Mouse (Mus musculus) forebrain, embryonic 16.5 days (tissue): ENCODE results near the gene Gpr83. TPM values are rescaled to one million over a fixed set of nuclear protein-coding genes. Genes with fewer than 3 reads are reported as not detected.

Source experiments
- ATAC-seq: fragments of 200-750 bp; cut with Nextera tagmentation; 2 replicates; pipeline ENCODE4 v1.8.0; 2017; ENCODE audit warnings: mild to moderate bottlenecking, moderate library complexity
- H3K27ac ChIP-seq: fragments of 300-500 bp; sonication (generic); 2 replicates; pipeline ENCODE4 v1.5.1; 2014; ENCODE audit warnings: low read length, control low read depth
- H3K27me3 ChIP-seq: fragments of 300-500 bp; sonication (generic); replicated peaks from 2 replicates; pipeline ENCODE4 v1.6.1; 2014; ENCODE audit warnings: low read length; ENCODE audit not compliant: control insufficient read depth, insufficient read depth
- H3K36me3 ChIP-seq: fragments of 300-500 bp; sonication (generic); 2 replicates; pipeline ENCODE4 v1.6.1; 2014; ENCODE audit not compliant: control insufficient read depth, insufficient read depth
- H3K4me1 ChIP-seq: fragments of 300-500 bp; sonication (generic); replicated peaks from 2 replicates; pipeline ENCODE4 v1.6.1; 2014; ENCODE audit warnings: low read length; ENCODE audit not compliant: control insufficient read depth, insufficient read depth
- H3K4me2 ChIP-seq: fragments of 300-500 bp; sonication (generic); 2 replicates; pipeline ENCODE4 v1.6.1; 2014; ENCODE audit warnings: mild to moderate bottlenecking, low read length, control low read depth
- H3K4me3 ChIP-seq: fragments of 300-500 bp; sonication (generic); replicated peaks from 2 replicates; pipeline ENCODE4 v1.5.1; 2014; ENCODE audit warnings: mild to moderate bottlenecking, low read length, control low read depth
- H3K9ac ChIP-seq: fragments of 300-500 bp; sonication (generic); replicated peaks from 2 replicates; pipeline ENCODE4 v1.6.1; 2014; ENCODE audit warnings: low read depth, low read length, control low read depth
- H3K9me3 ChIP-seq: fragments of 300-500 bp; sonication (generic); 2 replicates; pipeline ENCODE4 v1.6.1; 2016; ENCODE audit warnings: low read length; ENCODE audit not compliant: control insufficient read depth
- WGBS: fragments of 180-500 bp; shearing (Covaris S2); extraction: QIAGEN DNeasy Blood & Tissue Kit; methylation state at CpG from one replicate; pipeline ENCODE4 v1.1.7; 2014; 5-methylcytosine and 5-hydroxymethylcytosine counted together
- polyA plus RNA-seq: library from polyadenylated mRNA; unstranded; fragments of >200 nt; fragmentation: Nextera tagmentation; extraction: Ambion mirVana; gene quantifications from 2 replicates; pipeline ENCODE4 v1.2.1, GENCODE M21; 2015

Gene Gpr83
- polyA plus RNA-seq, 1 experiment from 2014 or later, result 2.0 TPM

DNA sequence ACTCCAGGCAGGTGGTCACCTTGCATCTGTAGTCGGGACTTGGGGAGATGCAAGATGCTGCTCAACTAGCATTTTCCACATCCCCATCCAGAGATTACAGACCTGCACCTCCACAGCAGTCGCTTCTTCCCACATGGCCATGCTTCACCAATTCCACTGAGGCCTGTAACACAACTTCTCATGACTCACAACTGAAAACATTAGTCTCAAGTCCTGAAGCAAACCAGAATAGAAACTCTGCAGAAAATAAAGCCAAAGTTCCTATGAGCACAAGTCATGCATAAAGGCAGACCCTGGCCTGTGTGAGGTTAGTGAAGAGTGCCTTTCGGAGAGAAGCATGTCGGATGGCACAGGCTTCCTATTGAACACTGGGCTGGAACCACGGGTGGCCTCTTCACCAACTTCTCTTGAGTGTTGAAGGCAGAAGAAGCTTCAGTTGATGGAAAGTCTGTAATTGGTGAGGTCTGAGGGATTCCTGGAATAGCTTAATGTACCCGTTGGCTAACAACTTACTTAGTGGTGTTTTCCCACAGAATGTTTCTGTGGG, 16.6 kb upstream of the Gpr83 start:
- no peak overlapping the region for H3K4me3 ChIP-seq
- H3K4me2 ChIP-seq, result no peak overlapping the region
- WGBS, result 93% methylated on average over 6 of the region's 6 CpGs
- no peaks in the 10 kb centered on the region for H3K36me3 ChIP-seq
- no peaks in the 10 kb centered on the region for H3K9me3 ChIP-seq
- ATAC-seq, result no peak
- H3K4me1 ChIP-seq, result peaks cover 3% of the 10 kb centered on the region
- H3K27ac ChIP-seq, result no peak overlapping the region
- no peak overlapping the region for H3K9ac ChIP-seq
- H3K27me3 ChIP-seq, result no peaks in the 10 kb centered on the region

DNA sequence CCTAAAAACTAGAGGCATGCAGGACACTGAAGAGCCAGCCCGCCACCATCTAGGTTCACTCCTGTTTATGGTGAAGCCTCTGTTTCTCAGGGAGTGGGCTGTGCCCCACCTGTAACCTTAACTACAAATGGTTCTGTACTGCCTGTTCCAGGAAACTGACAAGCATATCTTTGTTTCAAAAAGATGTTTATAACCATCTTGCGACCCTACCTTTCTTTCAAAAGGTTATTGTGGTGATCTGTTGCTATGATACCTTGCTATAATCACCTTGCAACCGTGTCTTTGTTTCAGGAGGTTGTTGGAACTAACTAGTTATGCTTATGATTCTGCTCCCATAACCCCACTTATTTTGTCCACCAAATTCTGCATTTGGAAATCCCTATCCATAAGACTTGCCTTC, 16.1 kb upstream of the Gpr83 start:
- H3K4me2 ChIP-seq, result no peak overlapping the region
- H3K4me3 ChIP-seq, result no peak overlapping the region
- H3K27ac ChIP-seq, result no peak overlapping the region
- H3K36me3 ChIP-seq, result no peaks in the 10 kb centered on the region
- ATAC-seq, result no peak
- no peaks in the 10 kb centered on the region for H3K27me3 ChIP-seq
- H3K9ac ChIP-seq, result no peak overlapping the region
- peaks cover 3% of the 10 kb centered on the region for H3K4me1 ChIP-seq
- 91% methylated on average over 3 of the region's 3 CpGs for WGBS
- no peaks in the 10 kb centered on the region for H3K9me3 ChIP-seq

DNA sequence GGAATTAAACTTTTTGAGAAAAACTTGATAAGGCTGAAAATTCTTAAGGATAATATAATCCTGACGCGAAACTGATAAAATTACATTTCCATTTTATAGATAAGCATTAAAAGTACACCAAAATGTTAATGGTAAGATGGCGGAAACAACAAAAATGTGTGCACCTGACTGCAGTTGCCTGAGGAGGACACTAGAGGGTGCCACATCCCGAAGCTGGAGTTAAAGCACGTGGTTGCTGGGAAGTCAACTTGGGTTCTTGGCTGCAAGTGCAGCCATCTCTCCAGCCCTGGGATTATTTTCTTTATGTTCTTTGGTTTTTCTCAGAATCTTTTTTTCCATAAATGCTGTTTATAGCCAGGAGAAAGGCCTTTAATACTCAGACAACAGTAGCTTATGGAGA, 13.6 kb upstream of the Gpr83 start:
- 54% methylated on average over 5 of the region's 5 CpGs for WGBS
- H3K36me3 ChIP-seq, result no peaks in the 10 kb centered on the region
- ATAC-seq, result no peak

DNA sequence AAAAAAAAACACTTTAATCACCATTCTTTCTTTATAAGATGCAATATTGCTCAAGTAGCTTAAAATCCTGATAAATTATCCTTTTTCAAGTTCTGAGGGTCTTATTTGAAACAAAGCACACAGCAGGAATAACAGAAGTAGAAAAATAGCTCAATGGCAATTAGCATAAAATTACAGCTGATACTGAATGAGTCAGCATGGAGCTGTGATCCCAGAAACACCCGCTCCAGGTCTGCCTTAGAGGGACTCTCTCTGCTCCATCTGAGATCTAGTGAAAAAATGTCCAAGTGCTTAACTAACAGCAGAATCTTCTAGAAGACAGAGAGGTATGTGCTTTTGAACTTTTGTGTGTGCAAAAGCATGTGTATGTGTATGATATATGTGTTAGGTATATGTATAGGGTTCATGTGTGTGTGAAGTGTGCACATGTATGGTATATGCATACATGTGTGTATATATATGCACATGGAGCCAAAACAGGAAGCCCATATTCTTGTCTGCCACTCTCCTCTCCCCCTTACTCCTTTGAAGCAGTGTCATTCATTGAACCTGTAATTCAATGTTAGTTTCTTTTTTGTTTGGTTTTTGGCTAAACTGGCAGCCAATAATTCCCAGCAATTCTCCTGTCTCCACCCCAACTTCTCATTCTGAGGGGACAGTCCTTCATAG, 11.6 kb upstream of the Gpr83 start:
- H3K4me2 ChIP-seq, result no peak overlapping the region
- no peaks in the 10 kb centered on the region for H3K4me1 ChIP-seq
- H3K9me3 ChIP-seq, result 0 out of 2 replicates have a peak, but pooled peaks cover 3% of the 10 kb centered on the region
- no peaks in the 10 kb centered on the region for H3K36me3 ChIP-seq
- peak; percentile 52; the same call in 1 of the 2 replicates for ATAC-seq
- no peak overlapping the region for H3K4me3 ChIP-seq
- H3K27ac ChIP-seq, result no peak overlapping the region
- H3K9ac ChIP-seq, result no peak overlapping the region
- no peaks in the 10 kb centered on the region for H3K27me3 ChIP-seq
- WGBS, result 40% methylated on average over 1 of the region's 1 CpGs

More for the DNA sequence above, 13.6 kb upstream of the Gpr83 start:
- Histone ChIP-seq H3K9me3 (no peaks in the 10 kb centered on the region), H3K4me1 (no peaks in the 10 kb centered on the region), H3K27me3 (no peaks in the 10 kb centered on the region), H3K4me3 (no peak overlapping the region), H3K27ac (no peak overlapping the region), H3K9ac (no peak overlapping the region), H3K4me2 (no peak overlapping the region)

DNA sequence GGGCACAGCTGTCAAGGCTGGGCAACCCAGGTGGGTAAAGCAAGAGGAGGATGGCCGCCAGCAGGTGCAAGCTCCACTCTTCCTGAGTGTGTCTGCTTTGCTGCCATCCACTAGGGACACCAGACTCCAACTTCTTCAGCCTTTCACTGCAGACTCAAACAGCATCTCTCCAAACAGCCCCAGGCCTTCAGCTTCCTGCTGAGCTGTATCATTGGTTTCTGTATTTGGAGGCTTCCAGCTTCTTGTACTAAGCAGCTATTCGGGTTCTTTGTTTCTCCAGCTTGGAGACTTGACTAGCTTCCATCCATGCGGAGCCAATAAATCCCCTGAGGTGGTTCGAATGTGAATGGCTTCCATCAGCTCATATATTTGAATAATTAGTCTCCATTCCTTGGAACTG, 5.4 kb upstream of the Gpr83 start:
- Histone ChIP-seq H3K4me2 (no peak overlapping the region), H3K27ac (no peak overlapping the region), H3K4me3 (no peak overlapping the region), H3K36me3 (no peaks in the 10 kb centered on the region), H3K4me1 (0 out of 2 replicates have a peak, but pooled peaks cover 2% of the 10 kb centered on the region), H3K9me3 (0 out of 2 replicates have a peak, but pooled peaks cover 3% of the 10 kb centered on the region), H3K27me3 (peaks cover 10% of the 10 kb centered on the region), H3K9ac (no peak overlapping the region)
- 57% methylated on average over 4 of the region's 4 CpGs for WGBS
- ATAC-seq, result no peak

DNA sequence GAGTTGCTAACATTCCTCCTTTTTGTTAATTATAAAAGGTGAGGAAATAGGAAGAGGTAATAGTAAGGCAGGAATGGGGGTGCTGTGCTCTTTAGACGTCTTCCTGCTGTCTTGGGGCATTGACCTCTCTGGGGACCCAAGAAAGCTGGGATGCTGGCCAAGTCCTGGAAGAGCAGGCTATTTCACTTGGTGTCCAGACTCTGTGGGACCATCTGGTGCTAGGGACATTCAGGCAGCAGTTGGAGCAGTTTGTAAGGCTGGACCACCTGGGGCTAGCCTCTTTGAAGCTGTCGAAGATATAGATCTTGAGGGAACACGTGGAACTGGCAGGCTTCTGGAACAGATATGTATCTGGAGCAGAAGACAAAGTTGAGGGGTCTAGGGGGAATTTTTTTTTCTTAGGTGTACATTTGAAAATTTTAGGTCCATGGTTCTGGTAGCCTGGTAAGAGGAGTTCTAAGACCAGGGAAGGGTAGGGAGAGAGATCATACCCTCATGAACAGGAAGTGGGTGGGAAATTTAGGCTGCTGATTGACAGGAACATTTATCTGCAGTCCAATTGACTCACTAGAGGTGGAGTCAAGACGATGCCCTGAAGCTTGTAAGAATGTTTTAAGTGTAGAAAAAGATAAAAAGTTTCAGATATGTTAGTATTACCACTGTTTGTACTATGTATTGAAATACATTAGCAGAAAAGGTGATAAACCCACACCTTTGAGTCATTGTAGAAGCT, 2.9 kb upstream of the Gpr83 start:
- ATAC-seq, result no peak
- 59% methylated on average over 4 of the region's 4 CpGs for WGBS
- H3K4me3 ChIP-seq, result no peak overlapping the region
- no peaks in the 10 kb centered on the region for H3K9me3 ChIP-seq
- no peaks in the 10 kb centered on the region for H3K36me3 ChIP-seq
- peaks cover 9% of the 10 kb centered on the region for H3K4me1 ChIP-seq
- no peak overlapping the region for H3K27ac ChIP-seq
- H3K9ac ChIP-seq, result no peak overlapping the region
- H3K27me3 ChIP-seq, result peaks cover 23% of the 10 kb centered on the region
- no peak overlapping the region for H3K4me2 ChIP-seq

DNA sequence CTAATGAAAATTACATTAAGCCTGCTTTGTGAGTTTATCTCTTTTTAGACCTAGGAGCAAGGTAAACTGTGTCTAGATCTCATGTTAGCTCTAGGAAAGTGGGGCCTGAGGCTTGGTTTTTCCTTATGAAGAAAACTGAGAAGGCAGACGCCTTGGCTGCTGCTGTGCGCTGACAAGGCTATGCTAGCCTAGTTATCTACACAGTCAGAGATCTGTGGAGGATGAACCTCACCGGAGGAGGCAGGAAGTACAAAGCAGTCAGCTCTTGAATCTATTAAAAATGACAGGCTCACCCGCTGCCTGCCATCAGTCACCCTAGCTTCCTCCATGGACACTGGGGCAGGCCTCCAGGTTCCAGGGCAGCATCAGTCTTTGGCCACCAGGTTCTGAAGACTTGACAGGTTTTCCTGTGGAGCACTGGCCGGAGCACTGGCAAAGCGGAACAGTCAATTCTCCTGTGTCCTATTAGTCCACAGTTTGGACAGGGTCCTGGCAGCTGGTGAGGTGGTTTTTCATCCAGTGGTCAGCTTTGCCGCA, 1.8 kb upstream of the Gpr83 start:
- no peak for ATAC-seq
- Histone ChIP-seq H3K36me3 (no peaks in the 10 kb centered on the region), H3K9me3 (no peaks in the 10 kb centered on the region), H3K27ac (no peak overlapping the region), H3K4me2 (no peak overlapping the region), H3K27me3 (peaks cover 23% of the 10 kb centered on the region), H3K4me1 (peaks cover 9% of the 10 kb centered on the region), H3K4me3 (no peak overlapping the region), H3K9ac (no peak overlapping the region)
- 82% methylated on average over 7 of the region's 7 CpGs for WGBS

DNA sequence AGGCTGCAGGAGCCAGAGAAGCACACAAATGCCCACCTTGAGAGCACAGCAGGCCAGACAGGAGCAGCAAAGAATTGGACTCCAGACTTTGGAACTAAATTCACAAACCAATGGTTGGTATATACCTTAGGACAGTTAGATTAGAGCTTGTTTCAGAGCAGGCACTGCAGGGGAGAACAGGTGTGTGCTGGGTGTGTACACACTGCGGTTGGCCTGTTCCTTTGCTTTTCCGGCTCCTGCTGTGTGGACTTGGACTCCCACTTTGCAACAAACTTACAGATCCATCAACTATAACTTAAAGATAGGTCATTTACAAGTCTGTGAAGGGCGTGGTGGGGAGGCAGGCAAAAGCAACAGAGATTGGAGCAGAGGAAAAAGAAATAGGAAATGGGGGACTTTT, 1.2 kb upstream of the Gpr83 start:
- Histone ChIP-seq H3K9ac (no peak overlapping the region), H3K4me3 (no peak overlapping the region), H3K4me1 (peaks cover 9% of the 10 kb centered on the region), H3K4me2 (no peak overlapping the region), H3K27me3 (peaks cover 23% of the 10 kb centered on the region), H3K9me3 (no peaks in the 10 kb centered on the region), H3K27ac (no peak overlapping the region), H3K36me3 (no peaks in the 10 kb centered on the region)
- WGBS, result 83% methylated on average over 3 of the region's 3 CpGs
- no peak for ATAC-seq

DNA sequence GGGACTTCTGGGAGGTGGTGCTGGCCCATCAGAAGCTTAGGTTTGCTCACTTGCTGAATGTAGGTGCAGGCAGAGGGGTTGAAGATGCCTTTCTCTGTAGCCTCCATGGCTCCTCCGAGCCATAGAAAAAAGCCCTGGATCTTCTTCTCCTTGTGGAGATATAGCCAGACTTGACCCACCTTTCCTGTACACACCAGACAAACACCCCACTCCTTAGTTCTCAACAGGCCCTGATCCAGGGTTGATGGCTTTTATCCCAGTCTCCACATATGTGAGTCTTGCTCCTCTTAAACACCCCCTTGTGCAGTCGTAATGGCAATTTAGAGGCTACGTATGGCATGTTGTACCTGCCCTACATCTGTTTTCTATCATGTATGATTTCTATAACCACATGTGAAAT, 3.1 kb downstream of the Gpr83 start:
- WGBS, result 97% methylated on average over 3 of the region's 3 CpGs
- H3K4me2 ChIP-seq, result no peak overlapping the region
- H3K4me3 ChIP-seq, result no peak overlapping the region
- no peaks in the 10 kb centered on the region for H3K9me3 ChIP-seq
- H3K9ac ChIP-seq, result no peak overlapping the region
- H3K36me3 ChIP-seq, result no peaks in the 10 kb centered on the region
- peaks cover 9% of the 10 kb centered on the region for H3K4me1 ChIP-seq
- H3K27me3 ChIP-seq, result peaks cover 23% of the 10 kb centered on the region
- no peak overlapping the region for H3K27ac ChIP-seq
- ATAC-seq, result no peak
